Mouse (Mus musculus) adrenal gland, adult 8-10 months (tissue): ENCODE measurements at regions not wholly inside any gene's neighbourhood (a gene's known extent, or its start where the extent isn't known, plus 50 kb on each side); places are given as distances from the start of the nearest gene placed in this dataset.

Experiments
- DNase-seq: peaks from one replicate; pipeline ENCODE4 v3.0.0; 2022

DNA sequence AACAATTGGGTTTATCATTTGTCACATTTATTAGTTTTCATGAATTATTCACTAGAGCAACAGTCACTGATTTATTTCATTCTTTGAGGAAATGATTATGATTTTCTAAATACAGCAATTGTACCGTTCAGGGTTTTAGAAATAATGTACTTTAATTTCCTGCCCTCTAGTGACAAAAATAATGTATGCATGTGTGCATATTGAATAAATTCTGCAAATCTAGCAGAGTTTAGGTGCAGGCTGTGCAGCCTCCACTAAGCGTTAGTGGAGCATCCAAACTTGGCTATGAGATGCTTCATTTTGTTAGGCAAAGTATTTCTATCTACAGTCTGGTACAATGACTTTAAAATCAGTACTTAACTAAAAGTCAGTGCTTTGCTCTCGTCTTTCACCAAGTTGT is 642.1 kb upstream of the A830018L16Rik start:
- no peak for DNase-seq

DNA sequence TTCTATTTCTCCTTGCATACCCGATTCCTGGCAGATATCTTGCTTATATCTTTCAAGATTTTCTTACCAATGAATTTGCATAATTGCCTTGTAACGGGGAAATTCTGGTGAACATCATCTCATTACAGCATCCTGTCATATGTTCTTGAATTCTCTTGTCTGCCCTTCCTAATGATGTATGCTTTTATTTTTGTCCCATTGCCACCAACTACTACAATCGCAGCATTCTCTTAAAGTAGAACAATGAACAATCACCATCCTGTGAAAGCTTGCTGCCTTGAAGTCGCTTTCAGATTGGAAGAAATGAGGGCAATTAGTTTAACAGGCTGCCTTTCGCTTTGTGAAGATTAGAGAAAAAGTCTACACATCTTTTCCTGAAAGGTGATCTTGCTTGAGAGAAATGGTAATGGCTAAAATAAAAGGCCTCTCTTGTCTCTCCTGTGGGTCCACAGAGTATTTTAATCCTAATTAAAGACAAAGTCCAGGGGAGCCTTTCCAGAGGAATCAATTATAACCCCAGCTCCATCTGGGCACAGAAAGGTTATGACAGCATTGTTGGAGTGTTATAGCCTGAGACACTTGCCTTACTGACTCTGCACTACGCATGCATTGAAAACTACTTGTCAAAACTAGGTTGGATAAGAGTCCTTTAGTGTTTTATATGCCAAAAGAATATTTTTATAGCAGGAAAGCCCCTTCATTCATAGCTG is 619.7 kb upstream of the A830018L16Rik start:
- no peak for DNase-seq

DNA sequence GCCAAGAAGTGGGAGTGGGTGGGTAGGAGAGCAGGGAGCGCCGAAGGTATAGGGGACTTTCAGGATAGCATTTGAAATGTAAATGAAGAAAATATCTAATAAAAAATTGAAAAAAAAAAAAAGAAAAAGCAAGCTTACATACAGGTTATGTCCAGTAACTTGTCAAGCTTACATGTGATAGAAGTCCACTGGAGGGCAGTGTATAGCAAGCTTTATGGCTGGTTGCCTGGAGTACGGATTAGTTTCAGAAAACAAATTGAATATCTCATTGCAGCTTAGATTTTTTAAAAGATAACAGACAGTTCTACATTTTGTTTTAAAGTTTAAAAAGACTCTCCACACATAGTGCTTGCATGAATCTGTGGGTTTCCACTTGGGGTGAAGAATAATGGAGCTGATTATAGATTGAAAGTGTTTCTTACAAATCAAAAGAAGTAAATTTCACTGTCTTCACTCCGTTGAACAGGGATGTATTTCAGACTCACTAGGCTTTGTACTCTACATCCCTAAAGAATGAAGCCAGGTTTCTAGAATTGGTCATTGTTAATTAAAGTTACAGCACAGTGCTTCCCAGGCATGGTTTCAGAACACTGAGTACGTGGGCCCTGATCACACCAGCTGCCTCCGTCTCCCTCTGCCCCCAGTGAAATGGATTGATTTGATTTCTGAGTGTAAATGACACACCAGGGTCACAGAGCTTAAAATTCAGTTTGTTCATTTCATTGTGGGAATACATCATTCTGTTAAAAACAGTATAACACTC is 578.1 kb upstream of the A830018L16Rik start:
- DNase-seq, result no peak

DNA sequence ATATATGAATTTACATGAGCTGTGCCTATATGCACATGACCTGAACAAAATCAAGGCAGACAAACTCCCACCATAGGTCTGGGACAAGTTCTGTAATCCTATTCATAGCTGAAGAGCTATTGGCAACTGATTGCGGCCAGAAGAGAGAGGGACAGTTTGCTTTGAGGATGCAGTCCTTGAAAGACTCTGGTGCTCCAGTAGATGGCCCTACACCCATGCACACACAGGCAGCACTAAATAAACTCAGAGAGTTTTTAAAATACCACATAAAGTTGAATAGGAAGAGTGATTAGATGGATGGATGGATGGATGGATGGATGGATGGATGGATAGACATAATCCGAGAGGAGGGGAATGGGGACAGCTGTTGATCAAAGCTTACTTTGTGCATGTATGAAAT is 576.7 kb upstream of the A830018L16Rik start:
- DNase-seq, result no peak

DNA sequence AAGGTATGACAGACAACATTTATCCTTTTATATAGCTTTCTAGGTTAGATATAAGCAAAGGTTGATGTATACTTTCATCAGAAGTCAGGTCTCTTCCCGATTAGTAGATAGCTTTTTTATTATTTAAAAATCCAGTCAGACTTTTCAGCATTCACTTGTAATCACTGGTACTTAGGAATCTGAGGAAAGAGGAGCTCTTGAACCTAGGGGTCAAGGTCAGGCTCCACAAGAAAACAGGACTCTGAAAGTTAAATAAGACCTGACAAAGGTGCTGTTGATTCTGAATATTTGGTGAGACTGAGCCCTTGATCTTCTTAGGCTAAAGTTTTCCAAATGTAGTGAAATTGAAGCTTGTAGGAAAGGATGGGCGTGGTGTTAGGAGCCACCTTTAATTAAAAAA is 561.0 kb upstream of the A830018L16Rik start:
- no peak for DNase-seq

DNA sequence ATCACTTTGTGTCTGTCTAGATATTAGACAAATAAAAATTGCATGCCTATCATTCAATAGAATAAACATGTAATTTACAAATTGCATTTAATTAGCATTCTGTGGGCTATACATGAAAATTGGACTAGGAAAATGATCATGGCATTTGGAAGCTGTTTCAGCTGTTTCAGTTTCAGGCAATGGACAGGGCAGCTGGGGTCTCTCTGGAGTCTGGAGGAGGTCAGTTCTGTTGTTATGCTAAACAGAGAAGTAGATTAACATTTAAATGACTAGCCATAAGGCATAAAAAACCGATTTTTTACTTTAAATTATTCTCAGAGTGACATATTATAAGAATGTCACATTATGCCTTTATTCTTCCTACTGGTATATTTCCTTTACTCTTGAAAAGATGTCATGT is 559.4 kb upstream of the A830018L16Rik start:
- DNase-seq, result no peak

DNA sequence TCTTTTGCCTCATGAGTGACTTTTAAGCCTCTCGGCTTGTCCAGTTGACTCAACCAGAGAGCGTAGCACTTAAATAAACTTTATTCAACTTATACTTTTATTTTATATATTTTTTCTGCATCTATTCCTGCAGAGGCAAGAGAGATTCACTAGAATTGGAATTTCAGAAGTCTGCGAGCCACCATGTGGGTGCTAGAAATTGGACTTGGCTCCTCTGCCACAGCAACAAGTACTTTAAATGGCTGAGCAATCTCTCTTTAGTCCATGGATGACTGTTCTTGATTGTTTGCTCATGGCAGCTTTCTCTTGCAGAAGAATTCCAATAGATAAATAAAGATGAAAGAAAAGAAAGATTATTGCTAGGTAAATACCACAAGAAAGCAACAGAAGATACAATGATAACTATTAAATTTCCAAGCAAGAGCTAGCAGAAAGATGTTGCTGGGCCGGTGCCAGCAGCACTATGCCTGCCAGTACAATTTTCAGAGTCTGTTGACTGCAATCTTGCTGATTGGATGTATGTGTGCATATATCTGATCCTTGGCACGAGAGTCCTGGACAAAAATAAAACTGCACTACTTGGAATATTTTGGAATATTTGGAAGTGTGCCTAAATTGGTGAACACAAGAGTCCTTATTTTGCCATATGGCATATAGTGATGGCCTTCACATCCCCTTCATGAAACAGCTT is 542.6 kb upstream of the A830018L16Rik start:
- DNase-seq, result no peak

DNA sequence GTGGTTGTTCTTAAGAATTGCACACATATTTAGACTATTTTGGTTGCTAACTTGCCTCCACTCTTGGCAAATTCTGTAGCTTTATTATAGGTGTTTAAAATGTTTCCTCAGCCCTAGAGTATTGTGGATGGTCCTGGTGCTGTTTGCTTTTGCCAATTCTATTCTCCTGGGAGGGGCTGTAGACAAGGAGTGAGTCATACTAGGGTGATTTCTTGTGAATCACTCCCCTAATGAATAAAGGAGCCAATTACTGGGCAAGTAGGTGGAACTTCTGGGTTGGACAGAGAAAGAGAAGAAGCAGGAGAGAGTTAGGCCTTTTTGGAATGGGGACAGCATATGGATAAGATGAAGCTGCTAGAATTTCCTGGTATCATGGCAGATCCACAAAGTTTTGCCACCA is 541.6 kb upstream of the A830018L16Rik start:
- no peak for DNase-seq

DNA sequence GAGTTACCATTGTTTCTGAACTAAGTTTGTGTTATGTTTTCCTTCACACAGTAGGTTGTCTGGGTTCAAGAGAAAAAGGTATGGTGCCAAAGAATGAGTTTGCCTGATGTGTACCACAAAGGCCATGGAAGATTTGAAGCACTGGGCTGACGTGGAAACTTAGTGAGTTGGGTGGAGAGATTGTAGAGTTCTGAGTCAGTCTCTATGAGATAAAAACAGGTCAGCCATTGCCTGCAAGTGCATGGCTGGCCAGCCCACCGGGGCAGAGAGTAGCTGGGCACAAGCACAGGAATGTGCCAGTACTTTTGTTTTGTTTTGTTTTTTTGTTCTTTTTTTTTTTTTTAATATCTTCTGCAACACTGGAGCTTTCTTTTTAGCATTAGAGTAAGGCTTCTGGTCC is 541.2 kb upstream of the A830018L16Rik start:
- no peak for DNase-seq

DNA sequence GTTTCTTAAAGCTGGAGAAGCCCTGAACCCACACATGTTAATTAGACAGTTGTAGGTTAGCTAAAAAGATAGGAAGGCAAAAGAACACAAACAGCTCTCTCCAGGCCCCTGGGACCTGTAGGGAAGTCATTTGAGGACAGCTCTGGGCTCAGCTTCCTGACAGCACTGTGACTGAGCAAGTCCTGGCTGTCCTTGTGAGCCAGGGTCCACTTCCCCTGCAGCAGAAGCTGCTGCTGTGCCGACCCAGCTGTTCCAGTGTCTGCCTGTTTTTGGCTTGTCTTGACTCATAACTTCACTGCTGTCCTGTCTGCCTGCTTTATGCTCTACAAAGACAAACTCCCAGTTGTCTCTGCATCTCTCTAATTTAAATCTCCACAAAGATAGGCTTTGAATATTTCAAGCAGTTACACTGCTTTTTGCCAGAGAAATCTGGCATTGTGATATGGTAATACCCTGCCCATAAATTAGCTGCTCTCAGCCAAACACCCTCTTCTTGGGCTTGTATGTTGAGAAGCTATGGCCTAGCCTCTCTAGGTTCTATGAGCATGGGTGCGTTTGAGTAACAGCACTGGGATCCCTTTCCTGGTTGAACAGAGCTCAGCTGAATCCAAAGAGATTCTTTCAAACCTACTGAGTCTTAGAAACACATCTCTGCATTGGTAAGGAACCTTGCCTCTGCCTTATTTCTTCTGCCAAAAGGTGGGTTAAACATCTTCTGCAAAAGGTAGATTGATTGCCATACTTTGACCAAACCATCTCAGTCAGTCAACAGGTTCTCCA is 536.3 kb upstream of the A830018L16Rik start:
- peak; percentile 6 for DNase-seq

DNA sequence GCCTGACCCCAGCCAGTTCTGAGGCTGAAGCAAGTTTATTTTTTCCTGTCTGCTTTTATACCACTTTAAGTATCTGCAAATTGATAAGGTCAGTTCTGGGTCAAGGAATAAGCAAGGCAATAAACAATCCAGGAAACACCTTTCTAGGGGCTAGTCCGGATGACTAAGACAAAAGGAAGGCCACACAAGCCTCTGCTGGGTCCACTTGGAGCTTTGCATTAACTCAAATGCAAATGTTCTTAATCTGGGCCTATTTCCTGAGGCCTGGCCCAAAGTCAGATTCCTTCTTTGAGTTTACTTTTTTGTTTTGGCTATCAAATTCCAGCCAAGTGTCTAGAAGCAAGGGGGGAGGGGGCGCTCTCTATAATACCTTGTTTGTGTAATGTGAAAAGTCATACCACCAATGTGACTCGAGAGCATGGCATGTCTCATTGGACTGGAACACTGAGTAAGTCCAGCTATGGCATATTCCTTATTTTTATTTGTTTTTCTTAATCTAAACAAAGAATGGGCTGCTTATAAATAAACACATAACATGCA is 535.6 kb upstream of the A830018L16Rik start:
- no peak for DNase-seq

DNA sequence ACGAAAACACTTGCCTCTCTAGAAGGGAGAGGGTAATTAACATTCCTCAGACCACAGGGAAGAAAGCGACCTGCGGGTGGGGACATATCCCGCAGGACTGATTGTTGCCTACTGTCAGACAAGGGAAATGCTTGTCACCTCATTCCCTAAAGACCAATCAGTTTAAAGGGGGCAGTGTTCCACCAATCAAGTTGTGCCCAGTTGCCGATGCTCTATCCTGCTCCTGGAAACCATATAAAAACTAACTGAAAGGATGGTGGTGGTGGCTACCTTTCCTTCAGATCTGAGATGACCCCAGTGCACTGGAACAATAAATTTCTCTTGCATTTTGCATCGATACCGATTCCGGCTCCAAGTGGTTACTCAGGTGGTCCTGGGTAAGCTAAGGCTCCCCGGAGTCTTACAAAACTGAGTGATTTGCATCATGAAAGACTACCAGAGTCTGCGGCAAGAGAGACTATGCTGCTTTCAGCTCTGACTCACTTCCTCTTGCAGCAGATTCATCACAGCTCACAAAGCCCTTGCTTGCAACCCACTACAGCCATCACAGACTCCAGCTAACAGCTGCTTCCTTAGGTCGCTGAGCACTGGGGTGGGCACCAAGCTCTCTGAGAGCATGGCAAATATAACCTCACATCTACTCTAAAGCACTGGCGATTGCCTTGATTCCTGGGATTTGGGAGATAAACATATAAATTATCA is 533.7 kb upstream of the A830018L16Rik start:
- DNase-seq, result no peak

DNA sequence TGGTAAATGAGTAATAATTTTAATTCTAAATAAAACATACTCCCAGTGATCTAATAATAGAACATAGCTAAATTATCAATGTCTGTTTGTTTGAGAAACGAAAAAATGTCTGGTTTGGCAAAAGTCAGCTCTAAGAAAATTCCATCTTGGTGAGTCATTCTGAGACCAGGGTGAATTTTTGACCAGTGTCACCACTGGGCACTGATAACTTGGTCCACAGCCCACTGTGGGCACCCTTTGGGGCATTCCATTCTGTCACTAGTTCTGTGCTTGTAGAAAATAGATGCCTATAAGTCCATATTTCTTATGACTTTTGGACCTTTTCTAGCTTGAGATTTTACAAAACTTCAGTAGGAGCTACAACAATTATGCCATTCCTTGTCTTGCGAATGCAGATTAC is 515.1 kb upstream of the A830018L16Rik start:
- DNase-seq, result no peak

DNA sequence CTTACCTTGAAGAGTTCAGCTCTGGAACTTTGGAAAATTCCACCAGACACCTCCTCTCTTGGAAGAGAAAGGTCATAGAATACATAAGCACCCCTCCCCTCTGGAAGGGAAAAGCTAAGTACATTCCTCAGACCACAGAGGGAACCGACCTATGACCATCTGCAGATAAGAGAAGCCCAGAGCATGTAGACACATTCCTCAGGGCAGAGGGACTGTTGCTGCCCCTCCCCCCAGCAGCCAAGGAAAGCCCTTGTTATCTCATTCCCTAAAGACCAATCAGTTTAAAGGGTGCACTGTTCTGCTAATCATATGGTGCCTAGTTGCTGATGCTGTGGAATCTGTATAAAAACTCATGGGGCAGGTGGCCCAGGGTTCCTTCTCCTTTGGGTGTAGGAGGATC is 511.2 kb upstream of the A830018L16Rik start:
- no peak for DNase-seq

DNA sequence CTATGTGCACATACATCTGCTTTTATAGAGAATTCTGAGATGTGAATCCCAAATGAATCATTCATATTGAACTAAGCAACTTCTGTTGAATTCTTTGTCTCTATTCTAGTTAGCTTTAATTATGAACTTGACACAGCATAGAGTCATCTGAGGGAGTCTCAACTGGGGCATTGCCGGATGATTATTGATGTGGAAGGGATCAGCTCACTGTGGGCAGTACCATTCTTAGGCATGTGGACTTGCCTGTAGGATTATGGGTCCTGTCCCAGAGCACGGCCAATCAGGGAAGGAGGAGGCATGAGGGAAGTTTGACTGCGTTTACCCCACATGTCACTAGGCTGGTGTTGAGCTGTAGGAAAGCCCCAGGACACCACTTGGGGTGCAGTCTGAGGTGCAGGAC is 493.9 kb upstream of the A830018L16Rik start:
- no peak for DNase-seq

DNA sequence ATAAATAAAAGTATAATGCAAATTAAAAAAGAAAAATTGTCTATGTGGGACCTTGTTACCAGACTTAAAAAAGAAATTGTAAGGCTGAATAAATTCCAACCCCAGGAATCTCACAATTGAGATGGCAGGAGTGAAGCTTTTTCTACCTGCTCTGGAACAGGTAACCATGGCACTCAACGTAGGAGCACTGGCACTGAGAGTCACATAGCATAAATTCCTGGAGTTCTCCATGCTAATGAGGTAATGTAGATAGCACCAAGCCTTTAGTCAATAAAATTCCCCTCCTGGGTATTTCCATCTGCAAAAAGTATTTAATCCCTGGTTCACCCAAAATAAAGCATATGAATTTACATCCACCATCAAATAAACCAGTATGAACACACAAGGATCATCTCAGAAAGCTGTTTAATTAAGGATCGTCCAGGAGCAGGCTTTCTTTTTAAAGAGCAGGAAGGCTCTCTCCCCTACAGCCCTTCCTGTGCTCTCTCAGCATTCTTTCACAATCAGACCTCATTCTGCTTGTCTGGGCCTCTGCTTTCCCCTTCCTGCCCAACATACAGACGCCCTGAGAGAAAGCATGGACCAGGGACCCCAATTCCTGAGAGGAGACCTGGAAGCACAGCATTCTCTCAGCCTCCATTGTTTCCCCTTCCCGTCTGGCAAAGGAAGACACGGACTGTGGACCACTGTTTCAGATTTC is 481.4 kb upstream of the A830018L16Rik start:
- DNase-seq, result no peak

DNA sequence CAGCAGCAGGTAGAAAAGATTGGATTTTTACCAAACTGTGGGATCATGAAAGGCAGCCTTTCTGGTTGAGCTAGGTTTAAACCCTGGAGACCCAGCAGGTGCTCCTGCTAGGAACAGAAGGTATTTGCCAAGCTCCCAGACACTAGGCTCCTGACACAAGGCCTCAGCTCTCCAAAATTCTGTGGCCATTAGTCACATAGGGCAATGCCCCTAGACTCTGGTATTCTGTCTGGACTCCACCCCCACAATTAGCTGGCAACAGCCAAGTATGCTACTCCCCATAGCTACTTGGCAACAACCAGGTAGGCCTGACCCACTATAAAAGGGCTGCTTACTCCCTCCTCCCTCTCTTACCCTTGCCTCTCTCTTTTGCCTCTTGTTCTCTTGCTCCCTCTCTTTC is 480.7 kb upstream of the A830018L16Rik start:
- no peak for DNase-seq

DNA sequence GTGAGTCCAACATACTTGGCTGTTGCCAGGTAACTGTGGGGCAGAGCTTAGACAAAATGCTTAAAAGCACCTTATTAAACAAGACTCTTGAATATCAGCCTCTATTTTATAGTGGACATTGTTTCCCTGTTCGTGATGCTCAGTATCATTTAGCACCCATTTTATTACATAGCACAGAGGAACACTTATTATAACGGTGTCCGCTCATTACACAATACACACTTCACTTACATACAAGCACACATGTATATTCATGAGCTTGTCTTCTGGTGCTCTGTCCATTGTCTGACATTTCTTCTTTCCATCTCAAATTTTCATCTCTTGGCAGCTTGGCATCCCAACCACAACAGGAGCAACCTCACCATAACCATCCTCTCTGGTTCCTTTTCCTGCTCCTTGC is 475.5 kb upstream of the A830018L16Rik start:
- DNase-seq, result no peak

DNA sequence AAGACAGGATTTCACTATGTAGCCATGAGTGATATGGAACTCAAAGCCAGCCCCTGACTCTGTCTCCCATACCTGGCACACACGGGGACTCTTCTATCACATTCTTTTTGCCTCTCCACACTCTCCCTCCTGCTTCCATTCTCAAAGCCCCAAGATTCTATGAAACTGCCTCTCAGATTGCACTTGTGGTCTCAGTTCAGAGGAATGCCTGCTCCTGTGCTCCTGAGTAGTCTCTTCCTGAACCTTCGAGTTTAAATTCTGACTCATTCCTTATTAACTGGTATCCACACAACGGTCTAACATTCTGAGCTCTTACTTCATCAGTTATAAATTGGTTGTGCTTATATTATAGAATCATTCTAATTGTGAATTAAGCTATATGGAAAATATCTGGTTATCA is 473.6 kb upstream of the A830018L16Rik start:
- DNase-seq, result no peak

DNA sequence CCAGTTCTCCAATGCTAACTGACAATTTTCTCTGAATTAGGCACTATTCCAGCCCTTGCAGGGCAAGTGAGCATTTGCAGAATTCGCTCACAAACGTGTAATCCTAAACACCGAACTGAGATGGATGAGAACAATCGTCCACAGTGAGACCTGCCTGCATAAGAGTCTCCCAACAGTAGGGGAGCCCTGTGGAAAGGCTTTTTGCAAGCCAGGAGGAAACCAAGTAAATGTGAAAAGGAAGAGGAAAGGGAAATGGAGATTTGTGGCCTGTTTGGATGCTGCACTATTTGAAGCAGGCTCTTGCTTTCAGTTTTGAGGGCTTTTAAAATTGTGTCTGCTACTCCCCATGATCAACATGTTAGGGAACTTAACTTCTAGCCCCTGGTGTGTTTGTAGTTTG is 470.9 kb upstream of the A830018L16Rik start:
- DNase-seq, result no peak
